Mouse (Mus musculus) forebrain, embryonic 16.5 days (tissue): Measurements from ENCODE around the gene Tmem150a. TPM values are rescaled to one million over a fixed set of nuclear protein-coding genes. Genes with fewer than 3 reads are reported as not detected.

ENCODE experiments used
- ATAC-seq: fragments of 200-750 bp; cut with Nextera tagmentation; 2 replicates; pipeline ENCODE4 v1.8.0; 2017; ENCODE audit warnings: mild to moderate bottlenecking, moderate library complexity
- H3K27ac ChIP-seq: fragments of 300-500 bp; sonication (generic); 2 replicates; pipeline ENCODE4 v1.5.1; 2014; ENCODE audit warnings: low read length, control low read depth
- H3K27me3 ChIP-seq: fragments of 300-500 bp; sonication (generic); replicated peaks from 2 replicates; pipeline ENCODE4 v1.6.1; 2014; ENCODE audit warnings: low read length; ENCODE audit not compliant: control insufficient read depth, insufficient read depth
- H3K36me3 ChIP-seq: fragments of 300-500 bp; sonication (generic); 2 replicates; pipeline ENCODE4 v1.6.1; 2014; ENCODE audit not compliant: control insufficient read depth, insufficient read depth
- H3K4me1 ChIP-seq: fragments of 300-500 bp; sonication (generic); replicated peaks from 2 replicates; pipeline ENCODE4 v1.6.1; 2014; ENCODE audit warnings: low read length; ENCODE audit not compliant: control insufficient read depth, insufficient read depth
- H3K4me2 ChIP-seq: fragments of 300-500 bp; sonication (generic); 2 replicates; pipeline ENCODE4 v1.6.1; 2014; ENCODE audit warnings: mild to moderate bottlenecking, low read length, control low read depth
- H3K4me3 ChIP-seq: fragments of 300-500 bp; sonication (generic); replicated peaks from 2 replicates; pipeline ENCODE4 v1.5.1; 2014; ENCODE audit warnings: mild to moderate bottlenecking, low read length, control low read depth
- H3K9ac ChIP-seq: fragments of 300-500 bp; sonication (generic); replicated peaks from 2 replicates; pipeline ENCODE4 v1.6.1; 2014; ENCODE audit warnings: low read depth, low read length, control low read depth
- H3K9me3 ChIP-seq: fragments of 300-500 bp; sonication (generic); 2 replicates; pipeline ENCODE4 v1.6.1; 2016; ENCODE audit warnings: low read length; ENCODE audit not compliant: control insufficient read depth
- WGBS: fragments of 180-500 bp; shearing (Covaris S2); extraction: QIAGEN DNeasy Blood & Tissue Kit; methylation state at CpG from one replicate; pipeline ENCODE4 v1.1.7; 2014; 5-methylcytosine and 5-hydroxymethylcytosine counted together
- polyA plus RNA-seq: library from polyadenylated mRNA; unstranded; fragments of >200 nt; fragmentation: Nextera tagmentation; extraction: Ambion mirVana; gene quantifications from 2 replicates; pipeline ENCODE4 v1.2.1, GENCODE M21; 2015

Gene Tmem150a
- polyA plus RNA-seq, 1 experiment from 2014 or later: 17.9 TPM

GRCm38 (mm10) chr6:72388791-72389329, 33.6 kb downstream of the Tmem150a start:
- H3K4me2 ChIP-seq: no peak overlapping the region
- H3K27me3 ChIP-seq: no peaks in the 10 kb centered on the region; the same call in 1 of the 2 replicates
- no peak overlapping the region for H3K9ac ChIP-seq
- no peak overlapping the region for H3K27ac ChIP-seq
- no peak for ATAC-seq
- no peaks in the 10 kb centered on the region for H3K36me3 ChIP-seq
- H3K9me3 ChIP-seq: no peaks in the 10 kb centered on the region
- WGBS: 91% methylated on average over 6 of the region's 6 CpGs
- H3K4me3 ChIP-seq: no peak overlapping the region
- peaks cover 11% of the 10 kb centered on the region for H3K4me1 ChIP-seq

GRCm38 (mm10) chr6:72389471-72389940, 34.3 kb downstream of the Tmem150a start:
- Histone ChIP-seq H3K4me3 (peak overlapping the region; percentile 34), H3K4me1 (peaks cover 11% of the 10 kb centered on the region), H3K27me3 (no peaks in the 10 kb centered on the region; the same call in 1 of the 2 replicates), H3K4me2 (peak overlapping the region; percentile 57), H3K9me3 (no peaks in the 10 kb centered on the region), H3K9ac (peak overlapping the region; percentile 52), H3K27ac (no peak overlapping the region), H3K36me3 (no peaks in the 10 kb centered on the region)
- WGBS: 35% methylated on average over 13 of the region's 13 CpGs
- peak; percentile 12; the same call in 1 of the 2 replicates for ATAC-seq

GRCm38 (mm10) chr6:72389941-72390771, 34.9 kb downstream of the Tmem150a start, which contains the start of gene Vamp8:
Gene Vamp8, minus strand, starts transcription at chr6:72390703.
- H3K9ac ChIP-seq: peak within 1 kb of the TSS; percentile 52
- H3K9me3 ChIP-seq: no peaks in the 10 kb centered on the region
- 1% methylated on average over 32 of the region's 33 CpGs for WGBS
- H3K4me3 ChIP-seq: peak within 1 kb of the TSS; percentile 34
- H3K36me3 ChIP-seq: no peaks in the 10 kb centered on the region
- H3K27ac ChIP-seq: no peak within 1 kb of the TSS
- ATAC-seq: peak; percentile 38; the same call in 1 of the 2 replicates
- H3K4me1 ChIP-seq: peaks cover 11% of the 10 kb centered on the region
- no peaks in the 10 kb centered on the region; the same call in 1 of the 2 replicates for H3K27me3 ChIP-seq
- H3K4me2 ChIP-seq: peak within 1 kb of the TSS; percentile 57

- H3K4me3 ChIP-seq: no peak overlapping the region; the same call in 1 of the 2 replicates
- no peak for ATAC-seq
- no peak overlapping the region for H3K27ac ChIP-seq
- WGBS: 27% methylated on average over 11 of the region's 12 CpGs
- H3K36me3 ChIP-seq: no peaks in the 10 kb centered on the region
- H3K27me3 ChIP-seq: no peaks in the 10 kb centered on the region; the same call in 1 of the 2 replicates
- H3K9me3 ChIP-seq: no peaks in the 10 kb centered on the region
- peaks cover 11% of the 10 kb centered on the region for H3K4me1 ChIP-seq
- H3K4me2 ChIP-seq: peak overlapping the region; percentile 57; the same call in 1 of the 2 replicates
- no peak overlapping the region for H3K9ac ChIP-seq
These were observed 35.7 kb downstream of the Tmem150a start for GRCm38 (mm10) chr6:72390795-72391521.

GRCm38 (mm10) chr6:72392341-72392740, 37.1 kb downstream of the Tmem150a start:
- no peak overlapping the region for H3K27ac ChIP-seq
- no peak overlapping the region for H3K4me3 ChIP-seq
- H3K36me3 ChIP-seq: no peaks in the 10 kb centered on the region
- no peak overlapping the region for H3K4me2 ChIP-seq
- H3K9ac ChIP-seq: no peak overlapping the region
- H3K27me3 ChIP-seq: no peaks in the 10 kb centered on the region; the same call in 1 of the 2 replicates
- peaks cover 11% of the 10 kb centered on the region for H3K4me1 ChIP-seq
- 88% methylated on average over 5 of the region's 5 CpGs for WGBS
- ATAC-seq: no peak
- H3K9me3 ChIP-seq: no peaks in the 10 kb centered on the region

- H3K27ac ChIP-seq: no peak overlapping the region
- H3K9me3 ChIP-seq: no peaks in the 10 kb centered on the region
- H3K36me3 ChIP-seq: no peaks in the 10 kb centered on the region
- 82% methylated on average over 10 of the region's 10 CpGs for WGBS
- H3K9ac ChIP-seq: no peak overlapping the region
- ATAC-seq: no peak
- no peaks in the 10 kb centered on the region for H3K4me1 ChIP-seq
- H3K27me3 ChIP-seq: no peaks in the 10 kb centered on the region
- no peak overlapping the region for H3K4me2 ChIP-seq
- H3K4me3 ChIP-seq: no peak overlapping the region
These were observed 41.6 kb downstream of the Tmem150a start for GRCm38 (mm10) chr6:72396837-72397251.

- no peak for ATAC-seq
- H3K4me1 ChIP-seq: no peaks in the 10 kb centered on the region
- H3K4me2 ChIP-seq: no peak overlapping the region
- no peak overlapping the region for H3K4me3 ChIP-seq
- H3K36me3 ChIP-seq: no peaks in the 10 kb centered on the region
- no peak overlapping the region for H3K27ac ChIP-seq
- no peaks in the 10 kb centered on the region for H3K9me3 ChIP-seq
- WGBS: 70% methylated on average over 2 of the region's 2 CpGs
- H3K27me3 ChIP-seq: no peaks in the 10 kb centered on the region
- no peak overlapping the region for H3K9ac ChIP-seq
These were observed 44.7 kb downstream of the Tmem150a start for GRCm38 (mm10) chr6:72399967-72400366.

- Histone ChIP-seq H3K4me3 (no peak overlapping the region), H3K4me1 (no peaks in the 10 kb centered on the region)
- ATAC-seq: 0 out of 2 replicates have a peak, but pooled peaks have one; percentile 38
These were observed 46.6 kb downstream of the Tmem150a start for GRCm38 (mm10) chr6:72401875-72402274.

GRCm38 (mm10) chr6:72405356-72405755, 50.1 kb downstream of the Tmem150a start:
- no peak overlapping the region for H3K4me3 ChIP-seq
- ATAC-seq: no peak
- no peak overlapping the region for H3K9ac ChIP-seq

More at GRCm38 (mm10) chr6:72401875-72402274, 46.6 kb downstream of the Tmem150a start:
- Histone ChIP-seq H3K27me3 (no peaks in the 10 kb centered on the region), H3K9me3 (no peaks in the 10 kb centered on the region), H3K36me3 (no peaks in the 10 kb centered on the region), H3K9ac (no peak overlapping the region), H3K27ac (no peak overlapping the region), H3K4me2 (no peak overlapping the region)
- 25% methylated on average over 7 of the region's 7 CpGs for WGBS

More at GRCm38 (mm10) chr6:72405356-72405755, 50.1 kb downstream of the Tmem150a start:
- H3K36me3 ChIP-seq: no peaks in the 10 kb centered on the region
- no peak overlapping the region for H3K4me2 ChIP-seq
- no peaks in the 10 kb centered on the region for H3K27me3 ChIP-seq
- no peak overlapping the region for H3K27ac ChIP-seq
- no peaks in the 10 kb centered on the region for H3K9me3 ChIP-seq
- no peaks in the 10 kb centered on the region for H3K4me1 ChIP-seq
- WGBS: 84% methylated on average over 7 of the region's 7 CpGs
